Mouse (Mus musculus) brain, embryonic 14.5 days (tissue): ENCODE results near the gene Gm17783.

Source experiments
- CTCF ChIP-seq: fragments of 200-500 bp; IDR thresholded peaks from 2 replicates; pipeline ENCODE4 v1.5.1; 2012; ENCODE audit warnings: inconsistent platforms, mild to moderate bottlenecking, moderate library complexity, borderline replicate concordance; ENCODE audit not compliant: insufficient read depth, insufficient read length; ENCODE audit errors: extremely low read depth
- POLR2A ChIP-seq: fragments of 200-500 bp; IDR thresholded peaks from 2 replicates; pipeline ENCODE4 v1.6.1; 2012; ENCODE audit warnings: mild to moderate bottlenecking, inconsistent platforms, borderline replicate concordance; ENCODE audit not compliant: poor library complexity, insufficient read depth, insufficient read length, severe bottlenecking; ENCODE audit errors: extremely low read depth

DNA sequence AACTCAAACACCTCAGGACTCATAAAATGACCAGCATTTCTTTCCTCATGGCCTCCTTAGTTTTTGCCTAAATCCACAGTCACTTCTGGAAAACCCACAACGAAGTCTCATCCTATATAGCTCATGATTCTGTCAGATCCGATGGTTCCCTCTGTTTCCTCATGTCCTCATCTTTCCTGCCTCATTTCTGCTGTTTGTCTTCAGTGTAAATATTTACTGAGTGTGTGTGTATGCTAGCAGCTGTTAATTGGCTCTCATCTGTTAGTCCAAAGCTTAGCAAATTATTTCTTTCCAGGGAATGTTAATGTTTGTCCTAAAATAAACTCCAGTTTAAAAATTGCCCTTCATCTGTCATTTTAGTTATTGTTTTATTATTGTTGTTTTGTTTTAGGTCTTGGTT, 19.7 kb upstream of the Gm17783 start:
- TF ChIP-seq POLR2A (no peak), CTCF (no peak)
